Mouse (Mus musculus): Measurements from ENCODE around the gene Lmo4.

GRCm38 (mm10) chr3:144224594-144224993 is 19.6 kb upstream of the Lmo4 start:
- TF ChIP-seq CTCF (IDR thresholded peaks at IDR 0.05; ENCODE audit: insufficient read depth, low read depth, low read length) (no peak), POLR2A (IDR thresholded peaks at IDR 0.05; ENCODE audit: insufficient read depth, low read depth, low read length) (no peak)
